Mouse (Mus musculus) gastrocnemius, postnatal 36 days (tissue): ENCODE measurements around the gene Fgfr1op. TPM values are rescaled to one million over a fixed set of nuclear protein-coding genes. Genes with fewer than 3 reads are reported as not detected.

Source experiments
- DNase-seq, 2 experiments: peaks; one replicate each; pipeline ENCODE4 v3.0.0; 2022
- intact Hi-C: fragments of 180-260 bp; cut with DNase I; formaldehyde crosslinking; loops from one replicate; pipeline ENCODE4 v1.15.1; 2025
- total RNA-seq, 2 experiments: library from RNA; stranded (reverse); gene quantifications; 2 replicates each; pipeline ENCODE4 v1.2.3; 2021

Fgfr1op gene
- total RNA-seq, 2 experiments from 2014 or later: 12.0 to 15.5 TPM

- no peak for DNase-seq
- intact Hi-C loops: no loop called here
Measured at GRCm38 (mm10) chr17:8223225-8223624, 57.9 kb downstream of the Fgfr1op start.

DNA sequence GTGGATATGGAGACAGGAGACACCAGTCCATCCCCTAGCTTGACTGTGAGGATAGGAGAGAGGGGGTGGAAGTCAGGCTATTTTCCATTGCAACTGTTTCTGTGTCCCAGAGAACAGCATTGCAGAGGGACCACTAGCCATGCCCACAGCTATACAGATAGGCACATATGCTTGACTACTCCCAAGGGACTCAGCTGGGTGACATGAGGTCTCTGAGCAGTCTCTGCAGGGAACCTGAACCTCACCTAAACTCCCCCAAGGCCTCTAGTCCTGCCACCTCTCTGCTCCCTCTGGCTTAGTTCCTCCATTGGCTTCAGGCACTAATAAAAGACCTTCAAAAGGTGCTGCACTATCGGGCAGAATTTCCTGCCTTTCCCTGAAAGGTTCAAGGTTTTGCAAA lies 58.8 kb downstream of the Fgfr1op start:
- intact Hi-C loops: no loop called here
- DNase-seq: no peak

- DNase-seq: no peak
- intact Hi-C loops: no loop called here
Measured at GRCm38 (mm10) chr17:8225166-8225565, 59.9 kb downstream of the Fgfr1op start.

GRCm38 (mm10) chr17:8225746-8226145 lies 60.4 kb downstream of the Fgfr1op start:
- DNase-seq: no peak
- intact Hi-C loops: no loop called here

DNA sequence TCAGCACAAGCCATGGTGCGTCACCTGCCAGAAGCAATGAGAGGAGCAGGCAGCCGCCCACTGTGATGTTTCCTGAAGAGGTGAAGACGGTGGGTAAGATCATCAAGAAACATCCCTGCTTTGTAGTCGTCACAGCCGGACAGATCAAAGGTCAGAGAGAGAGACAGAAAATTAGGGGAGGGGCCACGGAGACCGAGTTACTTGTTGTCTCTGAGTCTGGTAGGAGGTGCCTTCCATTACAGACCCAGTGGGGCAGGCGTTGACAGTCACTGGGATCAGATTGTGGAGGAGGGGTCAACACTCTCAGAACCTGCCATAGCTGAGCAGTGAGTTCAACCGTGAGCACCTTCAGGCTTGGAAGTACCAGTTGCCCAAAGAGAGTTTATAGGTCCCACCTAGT lies 63.3 kb downstream of the Fgfr1op start:
- no peak for DNase-seq
- intact Hi-C loops: no loop called here

DNA sequence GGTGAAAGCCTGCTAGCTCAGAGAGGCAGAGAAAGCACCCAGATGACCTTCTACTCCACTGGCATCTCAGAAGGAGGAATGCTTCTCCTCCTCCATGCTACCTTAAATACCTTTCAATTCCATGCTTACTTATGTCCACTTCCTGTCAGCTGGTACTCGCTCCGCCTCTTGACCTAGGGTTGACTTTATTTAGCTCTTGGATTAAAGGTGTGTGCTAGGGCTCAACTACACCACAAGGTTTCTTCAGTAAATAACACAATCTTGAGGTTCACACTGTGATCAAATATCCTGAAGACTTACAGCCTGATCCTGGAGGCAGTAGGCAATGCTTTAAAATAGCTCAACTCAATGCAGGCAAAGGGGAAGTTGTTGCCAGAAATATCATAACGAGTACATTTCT lies 64.3 kb downstream of the Fgfr1op start:
- intact Hi-C loops: no loop called here
- DNase-seq: no peak

GRCm38 (mm10) chr17:8232089-8232488 lies 66.8 kb downstream of the Fgfr1op start:
- DNase-seq: peak in 1 of 2 experiments; percentile 14
- intact Hi-C loops: no loop called here

DNA sequence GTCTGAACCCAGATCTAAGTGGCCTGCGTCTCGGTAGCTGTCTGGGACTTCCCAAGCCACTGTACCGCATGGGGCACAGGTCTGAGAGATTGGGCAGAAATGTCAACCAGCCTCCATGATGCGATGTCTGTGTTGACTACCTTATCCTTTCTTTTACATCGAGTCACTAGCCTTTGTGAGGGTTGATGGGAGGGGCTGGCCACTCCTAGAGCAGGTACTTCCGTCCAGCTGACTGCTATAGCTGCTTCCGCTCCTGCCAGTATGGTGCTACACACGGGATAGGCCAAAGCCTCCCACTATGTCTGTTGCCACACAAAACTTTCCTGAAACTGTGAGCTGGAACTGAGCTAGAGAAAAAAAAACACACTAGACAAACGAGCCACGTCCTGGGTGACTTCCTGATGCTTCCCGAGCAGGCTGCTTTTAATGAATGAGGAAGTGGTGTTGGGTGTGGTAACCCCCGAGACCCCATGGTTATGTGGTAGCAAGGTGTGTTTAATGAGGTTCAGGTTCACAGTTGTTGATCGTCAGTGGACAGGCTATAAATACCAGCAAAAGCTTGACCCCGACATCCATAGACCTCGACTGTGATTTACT lies 68.4 kb downstream of the Fgfr1op start:
- DNase-seq: no peak
- intact Hi-C loops: no loop called here

DNA sequence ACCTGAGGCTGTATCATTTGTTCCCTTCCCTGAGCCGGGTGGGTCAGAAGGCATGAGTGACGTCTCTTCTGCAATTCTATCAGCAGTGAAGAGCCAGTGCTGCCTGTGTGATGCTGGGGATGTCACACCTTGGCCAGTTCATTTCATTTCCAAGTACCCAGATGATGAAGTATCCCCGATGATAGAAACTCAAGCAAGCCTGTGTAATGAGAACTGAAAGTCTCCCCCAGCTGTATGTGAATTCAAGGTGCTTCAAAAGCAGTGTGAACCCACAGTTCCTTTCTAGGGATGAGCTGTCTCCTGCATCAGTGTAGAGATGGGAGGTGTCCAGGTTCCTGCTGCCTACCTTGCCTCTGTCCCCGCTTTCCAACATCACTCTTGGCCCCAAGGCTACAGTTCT lies 69.2 kb downstream of the Fgfr1op start:
- DNase-seq: no peak
- intact Hi-C loops: no loop called here

DNA sequence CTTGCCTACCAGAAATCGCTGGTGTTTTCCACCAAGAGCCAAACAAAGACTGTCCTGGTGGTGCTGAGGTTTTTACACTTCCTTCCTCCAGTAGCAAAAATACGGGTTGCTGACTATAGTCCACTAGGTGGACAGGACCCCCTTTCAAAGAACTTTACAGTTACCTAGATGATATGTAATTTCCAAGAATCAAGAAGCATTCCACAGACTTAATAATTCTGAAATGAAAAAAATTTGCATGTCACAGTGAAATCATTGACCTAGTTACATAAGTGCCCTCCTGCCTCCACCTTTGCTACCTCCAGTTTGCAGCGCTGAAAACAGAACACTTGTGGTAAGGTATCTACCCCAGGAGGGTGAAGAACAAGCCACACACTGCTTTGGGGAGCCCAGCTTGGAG lies 70.4 kb downstream of the Fgfr1op start, which contains the start of gene Ccr6:
Gene Ccr6, plus strand, starts transcription at position 301 of the 400 bp plus-strand sequence.
- no peak for DNase-seq
- intact Hi-C loops: no loop called here

DNA sequence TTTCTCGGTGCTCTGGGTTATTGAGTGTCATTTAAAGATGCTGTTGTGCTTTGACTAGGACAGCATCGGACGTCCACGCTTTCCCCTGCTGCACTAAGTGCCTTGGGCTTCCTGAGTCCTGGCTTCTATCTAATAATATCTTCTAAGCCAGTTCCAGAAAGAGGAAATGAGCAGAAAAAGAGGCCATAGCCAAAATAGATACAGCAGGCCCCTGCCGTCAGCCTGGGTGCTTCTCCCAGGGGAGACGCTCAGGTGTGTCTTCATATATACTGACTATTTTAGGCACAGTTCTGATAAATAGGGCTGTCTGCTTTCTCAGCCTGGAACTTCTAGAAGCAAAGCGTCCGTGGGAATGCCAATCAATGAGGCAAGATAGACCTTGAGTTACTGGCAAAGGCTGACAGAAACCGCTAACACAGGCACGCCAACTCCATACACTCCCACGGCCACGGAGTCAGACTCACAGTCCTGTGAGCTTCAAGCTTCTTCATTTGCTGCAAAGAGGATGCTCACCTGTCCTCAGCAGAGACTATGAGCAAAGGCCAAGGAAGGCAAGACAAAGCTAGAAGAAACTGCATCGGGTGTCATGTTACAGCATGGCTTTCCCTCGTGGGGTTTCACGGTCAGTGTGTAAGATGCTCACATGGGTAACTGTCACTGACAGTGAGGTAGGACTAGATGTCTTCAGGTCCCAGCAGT lies 72.9 kb downstream of the Fgfr1op start:
- no peak for DNase-seq
- intact Hi-C loops: no loop called here

DNA sequence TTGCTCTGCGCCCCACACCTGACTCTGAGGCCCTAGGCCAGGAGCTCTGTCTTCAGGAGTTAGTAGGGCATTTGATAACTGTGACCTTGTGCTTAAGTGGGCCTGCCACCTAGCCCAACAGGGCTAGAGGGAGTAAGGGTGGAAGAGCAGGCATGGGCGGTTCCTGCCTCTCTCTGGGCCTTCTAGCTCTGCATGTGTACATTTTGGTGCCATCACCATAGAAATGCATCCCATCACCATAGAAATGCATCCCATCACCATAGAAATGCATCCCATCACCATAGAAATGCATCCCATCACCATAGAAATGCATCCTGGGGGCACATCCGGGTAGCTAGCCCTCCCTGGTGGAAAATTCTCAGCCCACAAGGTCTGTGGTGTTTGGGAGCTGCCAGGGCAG lies 74.3 kb downstream of the Fgfr1op start:
- intact Hi-C loops: no loop called here
- no peak for DNase-seq

DNA sequence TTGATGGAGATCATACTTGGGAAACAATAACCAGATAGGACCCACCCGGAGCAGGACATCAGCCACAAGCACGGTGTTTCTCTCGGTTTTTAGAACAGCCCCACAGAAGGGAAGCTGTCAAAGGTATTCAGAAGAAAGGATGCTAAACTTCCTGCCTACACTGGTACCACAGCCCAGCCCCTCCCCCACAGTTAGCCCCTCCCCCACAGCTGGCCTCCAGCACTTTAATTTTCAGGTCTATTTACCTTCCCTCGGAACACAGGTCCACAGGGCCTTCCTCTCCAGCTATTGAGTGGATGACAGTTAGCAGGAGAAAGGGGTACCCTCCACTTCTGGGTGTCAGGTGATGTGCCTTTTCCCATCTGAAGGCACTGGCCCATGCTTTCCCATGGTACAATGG lies 75.2 kb downstream of the Fgfr1op start:
- intact Hi-C loops: no loop called here

GRCm38 (mm10) chr17:8241645-8242044 lies 76.3 kb downstream of the Fgfr1op start:
- DNase-seq: no peak

More for the DNA sequence above, 75.2 kb downstream of the Fgfr1op start:
- no peak for DNase-seq

DNA sequence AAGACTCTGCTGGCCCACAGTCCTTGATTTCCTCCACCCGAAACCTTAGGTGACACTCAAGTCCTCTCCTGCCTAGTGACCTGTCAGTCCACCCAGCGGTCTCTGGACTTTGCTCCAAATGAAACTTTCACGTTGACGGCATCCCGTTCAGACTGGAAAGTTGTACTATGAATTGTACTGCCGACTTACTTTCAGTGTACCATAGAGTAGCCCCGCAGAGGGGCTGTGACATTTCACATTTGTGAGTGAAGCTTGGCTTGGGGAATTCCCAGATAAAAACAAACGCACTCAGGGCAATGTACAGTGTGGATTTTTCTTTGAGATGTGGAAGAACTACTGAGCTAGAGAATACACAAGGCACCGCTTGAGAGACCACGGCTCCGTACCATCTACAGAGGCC lies 76.9 kb downstream of the Fgfr1op start:
- no peak for DNase-seq

More at GRCm38 (mm10) chr17:8241645-8242044, 76.3 kb downstream of the Fgfr1op start:
- intact Hi-C loops: no loop called here

GRCm38 (mm10) chr17:8244124-8244523 lies 78.8 kb downstream of the Fgfr1op start:
- no peak for DNase-seq
- intact Hi-C loops: no loop called here

More for the DNA sequence above, 76.9 kb downstream of the Fgfr1op start:
- intact Hi-C loops: no loop called here

GRCm38 (mm10) chr17:8246102-8246754 lies 80.9 kb downstream of the Fgfr1op start:
- intact Hi-C loops: no loop called here

More at GRCm38 (mm10) chr17:8246102-8246754, 80.9 kb downstream of the Fgfr1op start:
- DNase-seq: no peak

Other genes starting within 250 kb of the Fgfr1op start
- 1 to 10 TPM; 1.9 to 2.2 TPM for gene Tagap, start 239.5 kb upstream of the Fgfr1op start, total RNA-seq
- gene Rsph3a, start 219.9 kb upstream of the Fgfr1op start, total RNA-seq: 10 to 100 TPM; 16.0 to 23.1 TPM
- gene Gm49673, start 17.7 kb upstream of the Fgfr1op start, total RNA-seq: not detected
- 10 to 100 TPM; 12.9 to 13.5 TPM for gene Rnaset2a, start 17.4 kb upstream of the Fgfr1op start, total RNA-seq
- not detected for gene Ccr6, start 70.5 kb downstream of the Fgfr1op start, total RNA-seq
- 100 to 1,000 TPM; 378 to 448 TPM for gene Mpc1, start 117.4 kb downstream of the Fgfr1op start, total RNA-seq
- 1 to 10 TPM; 5.0 to 5.7 TPM for gene Sft2d1, start 145.6 kb downstream of the Fgfr1op start, total RNA-seq
- under 1 TPM in 1 of 2 experiments, not detected in 1; 0.07 TPM for gene Prr18, start 172.0 kb downstream of the Fgfr1op start, total RNA-seq
- not detected for gene T2, start 190.5 kb downstream of the Fgfr1op start, total RNA-seq